12 mouse cellular contexts compared by ENCODE assay signal in genomic region chr3:121635505-121635904, GRCm38 (mm10). TPM values are rescaled to one million over a fixed set of nuclear protein-coding genes. Genes with fewer than 3 reads are reported as not detected.
DNase-seq lines count a peak whose midpoint lies in the region; ATAC-seq and TF ChIP-seq lines count a peak whose summit lies in the region.
"Had no signal": no experiment of that assay in that cellular context is flagged by ENCODE, and none has a peak within 500 bp of the region (broad histone marks: within the 10 kb centered on the region; RNA-seq: fewer than 3 reads in every experiment).

No protein-coding gene starts in this region.

- no peaks in the 10 kb centered on the region for H3K36me3 ChIP-seq in forebrain, embryonic 14.5 days (ENCODE audit: control insufficient read depth, insufficient read depth, low read length)
- H3K36me3 ChIP-seq: intestine, embryonic 15.5 days; liver, embryonic 12.5 days had no signal

- no peaks in the 10 kb centered on the region for H3K27me3 ChIP-seq in forebrain, embryonic 14.5 days (replicated peaks; ENCODE audit: control insufficient read depth, insufficient read depth, low read length)
- H3K27me3 ChIP-seq: intestine, embryonic 15.5 days; liver, embryonic 12.5 days had no signal

- no peak for ATAC-seq in forebrain, embryonic 14.5 days
- ATAC-seq in CD4-positive, CD25-positive, alpha-beta regulatory T cell, adult 4 months: no peak
- ATAC-seq: intestine, embryonic 15.5 days; liver, embryonic 12.5 days had no signal

- WGBS in lung, adult 2 months: 43% methylated on average over 7 of the region's 7 CpGs
- WGBS in forebrain, embryonic 14.5 days: 75% methylated on average over 7 of the region's 7 CpGs

- no peaks in the 10 kb centered on the region for H3K9me3 ChIP-seq in forebrain, embryonic 14.5 days (replicated peaks; ENCODE audit: control insufficient read depth, low read length)
- H3K9me3 ChIP-seq: intestine, embryonic 15.5 days; liver, embryonic 12.5 days had no signal

- H3K9ac ChIP-seq in forebrain, embryonic 14.5 days (ENCODE audit: low read length): no peak overlapping the region
- H3K9ac ChIP-seq: intestine, embryonic 15.5 days; liver, embryonic 12.5 days had no signal

- no peak overlapping the region for H3K27ac ChIP-seq in forebrain, embryonic 14.5 days (ENCODE audit: low read depth, low read length)
- H3K27ac ChIP-seq: intestine, embryonic 15.5 days; liver, embryonic 12.5 days had no signal

- no peak for TF ChIP-seq POLR2A in lung, adult 2 months (IDR thresholded peaks at IDR 0.05; ENCODE audit: borderline replicate concordance, extremely low read depth, low read depth, low read length)

- no peak overlapping the region for H3K4me2 ChIP-seq in forebrain, embryonic 14.5 days (ENCODE audit: low read length)
- H3K4me2 ChIP-seq: intestine, embryonic 15.5 days; liver, embryonic 12.5 days had no signal

- peak; percentile 24 to 33 for DNase-seq in cerebellum, postnatal 25 days
- no peak for DNase-seq in cerebellum, adult 11-12 months
- peak; percentile 80 for DNase-seq in 3T3-L1 (ENCODE audit: low read depth, low spot score)
- DNase-seq in gastrocnemius, adult 8-10 months (ENCODE audit: low spot score in 2 of 2): peak; percentile 76 to 79
- peak; percentile 62 for DNase-seq in lung, adult 2 months
- DNase-seq in retina, embryonic 14.5 days (ENCODE audit: low spot score): no peak
- DNase-seq in forebrain, embryonic 14.5 days (ENCODE audit: low spot score): no peak

- TF ChIP-seq CTCF in lung, adult 2 months (IDR thresholded peaks at IDR 0.05; ENCODE audit: insufficient read depth, low read length): no peak

- H3K4me3 ChIP-seq in lung, adult 2 months (replicated peaks; ENCODE audit: extremely low read depth, low read depth, low read length): no peak overlapping the region
- H3K4me3 ChIP-seq in forebrain, embryonic 14.5 days (ENCODE audit: low read depth, low read length): no peak overlapping the region
- H3K4me3 ChIP-seq: intestine, embryonic 15.5 days; liver, embryonic 12.5 days had no signal

- peaks cover 5% of the 10 kb centered on the region for H3K4me1 ChIP-seq in lung, adult 2 months (ENCODE audit: control insufficient read depth, insufficient read depth, low read length)
- no peaks in the 10 kb centered on the region for H3K4me1 ChIP-seq in forebrain, embryonic 14.5 days (ENCODE audit: control insufficient read depth, insufficient read depth, low read length)
- H3K4me1 ChIP-seq: intestine, embryonic 15.5 days; liver, embryonic 12.5 days had no signal

RNA-seq across cellular contexts. Expression of gene 4930432M17Rik, which starts 35.1 kb away (rescaled TPM):
- total RNA-seq in gastrocnemius, adult 8-10 months (2022): not detected
- not detected in 2 replicates for polyA plus RNA-seq in lung, adult 2 months (2012; rRNA removed)
- polyA plus RNA-seq in forebrain, embryonic 14.5 days (2014; fragmentation: Nextera tagmentation; extraction: Ambion mirVana): not detected in 2 replicates
- not detected for polyA plus RNA-seq in CD4-positive, CD25-positive, alpha-beta regulatory T cell, adult 4 months (2017; shearing (Covaris generic))
- polyA plus RNA-seq: forebrain, embryonic 11.5 days; intestine, embryonic 15.5 days; liver, embryonic 12.5 days; testis, adult 2 months had no signal

Comparison
In these comparisons a context has a peak if more than half of its experiments do, and no peak if none do; other contexts are left out.
1. DNase-seq: peak in cerebellum, postnatal 25 days (2 of 2), 3T3-L1 (single experiment), gastrocnemius, adult 8-10 months (2 of 2) and lung, adult 2 months (single experiment); none in cerebellum, adult 11-12 months (single experiment), retina, embryonic 14.5 days (single experiment) and forebrain, embryonic 14.5 days (single experiment).